Mouse (Mus musculus) megakaryocyte progenitor cell, adult 5-6 weeks (primary cell): ENCODE results near the gene Lrtm2. TPM values are rescaled to one million over a fixed set of nuclear protein-coding genes. Genes with fewer than 3 reads are reported as not detected.
A peak's percentile ranks its signal among the peaks of the same experiment; 100 is the strongest.

Source experiments
- ATAC-seq: replicated peaks from 2 replicates; pipeline ENCODE4 v1.8.0; 2016; ENCODE audit warnings: mild to moderate bottlenecking, moderate TSS enrichment, inconsistent platforms; ENCODE audit not compliant: poor library complexity
- total RNA-seq, 2 experiments: library from RNA; stranded (forward) in 1 of 2; stranded (reverse) in 1 of 2; fragments of 157-497, 149-512 nt in 1 of 2; fragments of 200-1000 nt in 1 of 2; gene quantifications; 2 replicates each; pipeline versions ENCODE4 v1.2.3 to v1.2.4; 2015 to 2017

Gene Lrtm2
- total RNA-seq (2015) (0.24 and 0.44 TPM in 2 replicates), total RNA-seq (2017) (0.03 and 0.08 TPM in 2 replicates)

DNA sequence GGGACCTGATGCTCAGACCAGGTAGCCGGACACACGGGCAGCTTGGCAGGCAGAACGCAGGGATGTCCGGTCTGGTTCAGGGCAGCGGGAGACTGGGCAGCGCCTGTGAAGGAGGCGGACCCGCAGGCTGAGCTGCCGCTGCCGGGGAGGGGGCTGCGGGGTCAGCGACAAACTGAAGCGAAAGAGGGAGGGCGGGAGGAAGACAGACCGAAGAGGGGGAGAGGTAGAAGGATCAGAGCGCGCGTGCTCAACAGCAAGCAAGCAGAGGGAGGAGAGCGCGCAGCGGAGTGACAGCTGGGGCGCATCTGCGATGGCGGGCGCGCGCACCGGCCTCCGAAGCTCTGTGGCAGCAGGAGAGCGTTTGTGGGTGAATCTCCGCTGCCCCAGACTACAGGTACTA is at the start of gene Lrtm2:
Gene Lrtm2, minus strand, starts transcription at position 261 of the 400 bp plus-strand sequence.
- no peak for ATAC-seq

DNA sequence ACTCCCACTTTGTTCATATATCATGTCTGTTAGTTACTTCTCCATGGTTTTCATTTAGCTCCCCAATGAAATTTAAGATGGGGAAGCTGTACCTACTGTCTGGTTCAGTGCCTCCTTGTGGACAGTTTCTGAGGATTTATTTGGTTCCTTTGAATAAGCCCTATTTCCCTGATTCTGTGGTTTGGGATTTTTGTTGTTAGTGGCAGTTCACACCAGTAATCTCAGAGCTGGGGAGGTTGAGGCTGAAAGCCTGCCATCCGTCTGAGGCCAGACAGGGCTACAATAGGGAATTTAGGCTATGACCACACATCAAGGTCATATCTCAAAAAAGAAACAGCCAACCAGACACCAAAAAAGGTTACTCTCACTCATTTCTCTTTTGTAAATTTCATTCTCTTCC is 48.1 kb upstream of the Lrtm2 start:
- no peak for ATAC-seq

DNA sequence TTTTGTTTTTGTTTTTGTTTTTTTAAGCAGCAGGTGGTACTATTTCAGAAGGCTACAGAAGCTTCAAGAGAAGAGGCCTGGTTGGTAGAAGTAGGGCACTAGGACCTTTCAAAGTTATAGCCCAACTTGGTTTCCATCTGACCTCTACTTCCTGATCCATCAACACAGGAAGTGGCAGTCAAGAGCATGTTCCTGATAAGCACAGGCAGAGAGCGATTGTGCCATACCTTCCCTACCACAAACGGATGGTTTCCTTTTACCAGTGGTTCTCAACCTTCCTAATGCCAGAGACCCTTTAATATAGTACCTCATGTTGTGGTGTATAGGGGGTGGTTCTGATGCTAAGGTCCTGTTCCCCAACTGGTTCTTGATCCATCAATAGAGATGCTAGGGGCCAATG is 47.0 kb upstream of the Lrtm2 start:
- ATAC-seq = peak; percentile 89

DNA sequence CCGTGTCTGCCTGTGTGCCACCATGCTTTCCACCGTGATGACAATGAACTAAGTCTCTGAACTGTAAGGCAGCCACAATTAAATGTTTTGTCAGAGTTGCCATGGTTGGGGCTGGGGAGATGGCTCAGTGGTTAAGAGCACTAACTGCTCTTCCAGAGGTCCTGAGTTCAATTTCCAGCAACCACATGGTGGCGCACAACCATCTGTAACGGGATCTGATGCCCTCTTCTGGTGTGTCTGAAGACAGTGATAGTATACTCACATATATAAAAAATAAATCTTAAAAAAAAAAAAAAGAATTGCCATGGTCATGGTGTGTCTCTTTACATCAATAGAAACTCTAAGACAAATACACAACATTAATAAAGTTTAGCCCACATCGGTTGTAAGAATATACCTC is 44.5 kb upstream of the Lrtm2 start:
- no peak for ATAC-seq

DNA sequence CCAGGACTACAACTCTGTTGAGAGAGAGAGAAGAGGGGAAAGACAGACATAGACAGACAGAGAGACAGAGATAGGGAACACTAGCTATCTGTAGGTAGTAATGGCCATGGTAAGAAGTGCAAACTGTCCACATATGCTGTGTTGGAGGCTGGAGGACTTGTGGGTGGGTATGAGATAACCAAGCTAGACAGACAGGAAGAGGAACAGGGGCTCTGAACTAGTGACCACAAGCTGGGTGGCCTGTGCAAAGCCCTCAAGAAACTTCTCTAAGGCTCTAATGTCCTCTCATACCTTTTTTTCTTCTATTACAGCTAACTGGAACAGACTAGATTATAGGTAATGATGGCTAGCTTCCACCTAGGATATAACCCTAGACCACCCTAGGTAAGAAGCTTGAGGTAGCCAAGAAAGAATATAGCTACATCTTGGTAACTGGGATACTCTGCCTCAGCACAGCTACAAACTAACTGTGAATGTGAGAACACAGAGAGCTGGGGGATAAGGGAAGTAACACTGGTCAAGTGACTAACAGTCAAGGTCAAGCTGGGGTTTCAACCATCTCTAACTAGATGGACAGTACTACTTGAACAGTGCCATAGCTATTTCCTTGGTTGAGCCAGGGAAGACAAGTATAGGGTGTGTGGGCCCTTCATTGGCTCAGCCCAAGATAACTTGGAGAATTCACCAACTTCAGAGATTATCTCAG is 42.6 kb upstream of the Lrtm2 start:
- ATAC-seq = peak; percentile 40

DNA sequence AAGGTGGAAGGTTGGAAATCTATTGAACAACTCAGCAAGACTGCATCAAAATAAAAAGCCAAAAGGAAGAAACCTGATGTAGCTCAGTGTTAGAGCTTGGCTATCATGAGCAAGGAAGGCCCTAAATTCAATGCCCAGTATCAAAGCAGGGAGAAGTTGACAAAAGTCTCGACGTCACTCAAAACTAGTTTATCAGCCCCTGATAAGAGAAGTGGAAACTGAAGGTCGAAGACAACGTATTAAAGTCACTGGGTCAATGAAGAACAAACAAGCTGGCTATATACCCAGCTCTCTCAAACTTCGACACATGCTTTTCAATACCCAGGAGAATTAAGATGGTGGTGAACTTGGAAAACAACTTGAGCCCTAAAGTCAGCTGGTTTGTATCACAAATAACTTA is 41.7 kb upstream of the Lrtm2 start:
- ATAC-seq = no peak

DNA sequence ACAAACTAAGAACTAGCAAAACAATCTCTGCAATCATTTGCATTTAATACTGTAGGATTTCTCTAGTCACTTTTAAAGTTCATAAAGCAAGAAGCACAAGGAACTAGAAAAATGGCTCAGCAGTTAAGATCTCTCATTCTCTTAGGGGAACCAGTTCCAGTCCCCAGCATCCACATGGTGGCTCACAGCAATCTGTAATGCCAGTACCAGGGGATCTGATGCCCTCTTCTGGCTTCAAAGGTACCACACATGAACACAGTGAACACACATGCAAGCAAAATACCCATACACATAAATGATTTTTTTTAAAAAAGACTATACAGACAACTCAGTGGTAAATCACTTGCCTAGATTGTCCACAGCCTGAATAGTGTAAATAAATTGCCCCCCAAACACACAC is 41.1 kb upstream of the Lrtm2 start:
- ATAC-seq = peak; percentile 43; the same call in 1 of the 2 replicates

DNA sequence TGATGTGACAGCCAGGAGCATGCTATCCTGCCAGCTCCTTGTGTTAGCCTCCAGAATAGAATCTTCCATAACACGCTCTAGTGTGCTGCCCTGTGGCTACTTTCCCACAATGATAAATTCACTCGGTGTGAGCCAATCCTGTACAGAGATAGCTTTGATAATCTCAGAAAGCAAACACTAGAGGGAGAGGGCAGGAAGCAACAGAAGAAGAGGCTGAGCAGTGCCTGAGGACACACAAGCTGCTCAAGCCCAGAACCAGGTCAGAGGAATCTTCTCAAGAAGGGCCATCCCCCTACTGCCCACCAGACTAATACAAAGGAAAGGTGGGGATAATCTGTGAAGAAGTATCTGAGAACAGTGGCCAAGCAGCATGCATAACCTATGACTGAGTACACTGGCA is 36.8 kb upstream of the Lrtm2 start:
- ATAC-seq = peak; percentile 51; the same call in 1 of the 2 replicates

DNA sequence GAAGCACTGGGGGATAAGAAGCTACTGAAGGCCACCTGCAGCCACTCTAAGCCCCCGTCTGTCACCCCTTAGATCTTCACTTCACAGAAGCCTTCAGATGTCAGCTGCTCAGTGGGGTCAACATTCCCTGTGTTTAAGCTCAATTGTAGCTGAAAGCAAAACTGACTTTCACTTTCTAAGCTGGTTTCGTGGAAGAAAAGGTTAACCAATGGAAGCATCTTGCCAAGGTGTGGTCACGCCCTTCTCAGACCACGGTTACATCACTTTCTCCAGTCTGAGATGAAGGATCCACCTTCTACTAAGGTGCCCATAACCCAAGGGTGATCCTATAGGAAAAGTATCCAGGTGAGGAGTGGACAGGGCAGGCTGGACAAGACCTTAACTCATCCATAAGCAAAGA is 36.2 kb upstream of the Lrtm2 start:
- peak; percentile 54 for ATAC-seq

DNA sequence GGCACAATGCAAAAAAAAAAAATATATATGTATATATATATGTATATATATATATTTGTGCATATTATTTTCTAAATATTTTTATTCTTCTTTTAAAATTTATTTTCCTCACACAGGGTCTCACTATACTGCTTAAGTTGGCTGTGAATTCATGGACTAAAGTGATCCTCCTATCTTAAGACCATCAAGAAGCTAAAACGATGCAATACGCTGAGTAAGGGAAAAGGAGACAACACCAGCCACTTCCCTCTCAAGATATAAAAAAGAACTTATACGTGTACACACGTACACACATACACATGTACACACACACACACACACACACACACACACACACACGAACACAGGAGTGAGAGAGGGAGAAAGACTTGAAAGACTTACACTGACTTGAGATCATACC is 33.0 kb upstream of the Lrtm2 start:
- ATAC-seq = no peak

DNA sequence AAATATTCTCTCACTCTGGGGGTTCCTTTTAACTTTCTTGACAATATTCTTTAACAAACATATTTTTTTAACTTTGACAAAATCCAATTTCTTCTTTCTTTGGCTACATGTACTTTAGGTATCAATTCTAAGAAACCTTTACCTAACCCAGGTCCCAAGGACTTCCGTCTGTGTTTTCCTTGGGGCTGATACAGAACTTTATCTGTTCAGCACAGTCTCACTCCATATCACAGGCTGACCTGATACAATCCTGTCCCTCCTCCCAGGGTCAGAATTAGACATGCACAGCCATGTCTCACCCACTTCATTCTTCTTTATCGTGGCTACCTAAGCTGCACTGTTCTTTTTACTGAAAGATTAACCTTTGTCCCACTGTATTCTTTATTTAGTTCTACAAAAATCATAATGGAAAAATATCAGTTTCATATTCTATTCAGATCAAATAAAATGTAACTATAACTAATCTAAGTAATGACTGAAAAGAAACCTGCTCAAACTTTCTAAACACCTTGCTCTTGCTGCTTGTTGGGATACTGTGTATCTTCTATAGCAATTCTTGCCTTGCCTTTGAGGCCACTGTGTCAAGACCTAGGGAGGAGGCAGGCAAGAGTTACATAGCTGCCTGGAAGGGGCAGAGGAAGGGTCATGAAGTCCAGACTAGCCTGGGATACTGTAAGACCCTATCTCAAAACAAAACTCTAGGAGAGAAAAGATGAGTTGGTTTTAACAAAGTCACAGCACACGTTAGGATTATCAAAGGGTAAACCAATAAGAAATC is 30.5 kb upstream of the Lrtm2 start:
- ATAC-seq = peak; percentile 79

DNA sequence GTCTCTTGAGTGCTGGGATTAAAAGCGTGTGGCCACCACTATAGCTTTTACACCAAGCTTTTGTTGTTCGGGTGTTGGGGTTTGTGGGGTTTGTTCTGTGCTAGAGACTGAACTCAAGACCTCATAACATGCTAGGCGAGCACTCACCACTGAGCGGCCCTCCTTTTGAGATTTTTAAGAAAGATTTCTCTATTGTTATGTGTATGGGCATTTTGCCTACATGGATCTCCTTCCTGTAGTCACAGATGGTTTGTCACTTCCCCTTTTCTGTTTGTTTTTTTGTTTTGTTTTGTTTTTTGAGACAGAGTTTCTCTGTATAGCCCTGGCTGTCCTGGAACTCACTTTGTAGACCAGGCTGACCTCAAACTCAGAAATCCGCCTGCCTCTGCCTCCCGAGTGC is 29.7 kb upstream of the Lrtm2 start:
- peak; percentile 51 for ATAC-seq

DNA sequence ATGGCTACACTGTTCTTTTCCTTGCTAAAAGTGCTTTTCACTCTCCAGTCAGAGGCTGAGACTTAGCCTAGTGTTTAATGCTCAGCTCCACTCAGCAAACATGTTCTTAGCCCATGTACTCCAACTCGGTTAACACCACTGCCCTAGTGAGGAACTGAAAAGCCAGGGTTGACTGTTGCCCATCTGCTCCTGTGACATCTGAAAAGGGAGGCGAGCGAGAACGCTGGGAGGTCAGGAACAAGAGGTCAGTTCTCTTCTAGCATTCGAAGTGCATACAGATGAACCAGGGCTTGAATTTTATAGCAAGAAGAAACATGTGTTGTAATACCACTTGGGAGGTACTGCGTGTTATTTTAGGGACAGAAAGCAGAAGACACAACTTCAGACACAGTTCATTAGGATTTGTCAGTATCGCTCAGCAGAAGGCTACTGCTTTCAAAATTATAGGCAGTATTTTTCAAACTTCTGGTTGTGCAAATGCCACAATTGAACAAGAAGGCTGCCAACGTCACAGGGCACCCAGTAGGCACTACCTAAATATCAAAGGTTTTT is 27.5 kb upstream of the Lrtm2 start:
- no peak for ATAC-seq

DNA sequence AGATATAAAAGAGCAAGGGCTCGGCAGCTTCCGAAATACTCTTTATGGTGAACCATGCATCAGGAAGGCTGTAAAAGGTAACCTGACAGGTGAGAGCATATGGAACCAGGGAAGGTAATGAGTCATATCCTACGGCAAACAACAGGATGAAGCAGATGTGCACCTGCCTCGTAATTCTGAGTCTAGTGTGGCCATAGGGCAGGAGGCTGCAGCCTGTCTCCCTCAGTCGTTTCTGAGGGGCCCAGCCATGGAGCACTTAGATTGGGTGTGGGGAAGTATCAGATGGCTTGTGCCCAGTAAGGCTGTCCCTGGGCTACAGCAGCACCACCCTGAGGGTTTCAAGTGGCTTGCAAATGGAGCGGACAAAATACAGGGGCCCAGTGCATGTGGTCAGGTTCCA is 21.9 kb upstream of the Lrtm2 start:
- ATAC-seq = no peak

DNA sequence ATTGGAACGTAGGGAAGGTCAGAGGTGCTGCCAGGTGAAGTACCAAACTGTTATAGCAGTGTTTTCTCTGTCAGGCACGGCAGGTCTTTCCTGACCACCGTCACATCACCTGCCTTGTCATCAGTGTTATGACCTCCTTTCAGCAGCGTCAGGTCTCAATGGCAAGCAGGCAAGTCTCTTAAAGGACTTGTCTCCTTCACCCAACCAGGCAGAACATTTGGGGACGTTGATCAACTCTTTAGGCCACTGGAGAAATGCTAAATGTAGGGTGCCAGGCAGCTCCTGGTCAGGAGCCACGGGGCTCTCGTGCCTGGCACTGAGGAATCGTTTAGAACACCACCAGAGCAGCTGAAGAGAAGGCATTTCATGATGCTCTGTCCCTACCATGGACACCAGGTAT is 21.1 kb upstream of the Lrtm2 start:
- ATAC-seq = no peak

DNA sequence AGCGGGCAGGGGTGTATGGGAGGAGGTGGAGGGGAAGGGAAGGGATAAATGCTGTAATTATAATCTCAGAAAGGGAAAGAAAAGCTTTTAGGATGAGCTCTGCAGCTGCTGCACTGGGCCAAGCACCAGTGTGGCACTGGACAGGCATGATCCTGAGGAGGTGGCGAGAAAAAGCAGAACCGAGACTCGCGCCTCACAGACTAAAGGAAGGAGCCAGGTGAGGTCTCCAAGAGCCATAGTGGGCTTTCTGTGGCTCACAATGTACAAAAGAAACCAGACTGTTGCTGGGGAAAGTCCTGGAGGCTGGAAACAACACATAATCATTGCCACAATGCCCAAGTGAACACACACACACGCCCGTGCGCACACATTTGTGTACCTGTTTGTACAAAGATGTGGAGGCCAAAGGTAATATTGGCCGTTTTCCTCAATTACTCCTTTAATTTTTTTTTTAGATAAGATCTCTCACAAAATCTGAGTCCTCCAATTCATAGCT is 20.2 kb upstream of the Lrtm2 start:
- no peak for ATAC-seq

DNA sequence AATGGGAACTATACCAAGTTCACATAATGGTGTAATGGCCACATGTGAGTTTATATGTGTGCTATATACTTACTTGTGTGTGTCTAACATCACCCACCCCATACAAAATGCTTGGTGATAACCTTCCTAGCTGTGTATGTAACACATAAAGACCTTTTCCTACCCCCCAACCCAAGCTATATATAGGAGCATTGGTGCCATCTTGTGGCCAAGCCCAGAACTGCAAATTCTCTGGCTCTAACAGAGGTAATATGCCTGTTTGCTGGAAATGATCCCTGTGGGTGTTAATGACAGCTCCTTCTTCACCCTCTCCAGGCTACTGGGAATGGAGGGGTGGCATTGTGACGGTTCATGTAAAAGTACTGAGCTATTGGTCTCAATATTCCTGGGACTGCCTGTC is 17.7 kb upstream of the Lrtm2 start:
- peak; percentile 59 for ATAC-seq

DNA sequence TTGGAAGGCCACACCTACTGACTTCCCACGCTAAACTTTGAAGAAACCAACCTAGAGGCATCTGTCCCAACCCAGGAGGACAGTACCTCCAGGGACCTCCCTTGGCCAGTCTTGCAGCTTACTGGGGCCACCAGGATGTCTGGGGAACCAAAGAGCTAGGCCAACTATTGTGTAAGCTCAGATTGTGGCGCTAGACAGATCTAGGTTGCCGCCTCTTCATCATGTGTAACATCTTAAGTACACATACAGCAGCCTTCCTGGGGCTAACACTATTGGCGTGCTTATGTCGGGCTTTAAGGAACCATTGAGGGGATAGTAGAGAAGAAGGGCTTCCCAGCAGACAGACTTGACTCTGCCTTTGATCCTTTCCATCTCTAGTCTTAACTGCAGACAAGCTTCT is 17.2 kb upstream of the Lrtm2 start:
- ATAC-seq = no peak

DNA sequence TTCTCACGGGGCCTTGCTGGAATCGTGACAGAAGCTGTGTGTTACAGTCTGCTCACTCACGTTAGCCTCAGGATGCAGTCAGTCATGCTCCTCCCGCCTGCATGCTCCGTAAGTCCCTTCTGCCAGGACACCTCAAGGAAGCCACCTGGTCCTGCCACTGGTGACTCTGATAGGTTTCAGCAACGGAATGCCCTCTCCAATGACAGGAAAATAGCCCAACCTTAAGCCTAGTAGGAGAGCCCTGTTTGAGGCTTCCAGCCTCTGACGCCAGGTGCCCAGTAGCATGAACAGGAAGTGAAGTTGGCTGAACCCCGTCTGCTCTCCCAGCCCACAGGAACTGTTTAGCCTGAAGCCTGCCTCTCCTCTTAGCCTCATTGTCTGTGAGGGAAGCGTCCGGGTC is 15.7 kb upstream of the Lrtm2 start:
- ATAC-seq = peak; percentile 61

DNA sequence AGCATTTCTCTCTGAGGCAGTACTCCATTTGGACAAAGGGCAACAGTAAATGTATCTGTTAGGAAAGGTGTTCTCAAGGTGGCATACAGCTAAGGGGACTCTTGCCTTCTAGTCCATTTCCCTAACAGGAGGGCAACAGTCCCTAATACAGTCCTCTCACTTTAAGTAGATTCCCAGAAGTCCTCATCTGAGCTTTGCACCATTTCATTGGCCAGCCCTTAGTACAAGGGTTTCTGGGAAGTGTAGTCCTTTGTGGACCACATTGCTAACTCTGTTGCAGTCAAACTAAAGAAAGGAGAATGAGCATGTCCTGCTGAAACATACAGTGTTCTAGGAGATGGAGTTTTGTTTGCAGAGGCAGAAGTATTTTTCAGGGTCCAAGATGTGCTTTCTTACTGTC is 10.8 kb upstream of the Lrtm2 start:
- peak; percentile 69 for ATAC-seq

DNA sequence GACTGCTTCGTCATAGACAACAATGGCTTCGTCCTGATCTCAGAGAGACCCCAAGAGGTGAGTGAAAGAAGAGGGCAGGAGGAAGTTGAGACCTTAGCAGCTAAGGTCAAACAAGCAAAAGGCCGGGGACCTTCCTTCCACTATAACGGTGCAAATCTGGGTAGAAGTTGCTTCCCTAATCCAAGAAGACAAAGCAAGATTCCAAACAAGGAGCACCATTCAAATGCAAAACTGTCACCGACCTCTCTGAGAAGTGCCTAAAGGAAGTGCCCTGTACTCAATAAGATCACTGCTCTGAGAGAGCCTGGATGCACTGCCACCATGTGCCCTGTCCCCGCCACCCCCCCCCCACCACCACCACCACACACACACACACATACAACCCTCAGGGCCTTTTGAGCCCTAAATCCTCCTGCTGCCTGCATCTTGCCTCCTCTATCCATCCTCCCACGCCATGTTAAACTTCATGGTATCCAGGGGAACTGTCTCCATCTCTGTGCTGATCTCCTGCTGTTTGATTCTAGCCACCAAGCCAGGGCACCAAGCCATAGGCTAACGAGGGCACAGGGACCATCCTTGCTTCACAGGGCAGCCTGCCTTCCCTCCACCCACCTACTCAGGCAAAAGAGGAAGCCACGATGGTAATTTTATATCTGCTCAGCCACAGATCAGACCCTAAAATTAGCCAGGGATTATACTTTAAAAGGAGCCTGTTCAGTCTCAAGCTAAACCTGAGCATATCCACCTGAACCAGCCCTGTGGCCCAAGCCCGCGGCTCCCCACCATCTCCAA is 7.8 kb upstream of the Lrtm2 start:
- ATAC-seq = peak; percentile 37
